Mouse (Mus musculus) left cerebral cortex, postnatal 36 days (tissue): Measurements from ENCODE around the gene Sorbs1. TPM values are rescaled to one million over a fixed set of nuclear protein-coding genes. Genes with fewer than 3 reads are reported as not detected.

Experiments
- DNase-seq, 2 experiments: peaks; one replicate each; pipeline ENCODE4 v3.0.0; 2021 to 2022; ENCODE audit warnings: low spot score in 2 of 2, mixed read lengths in 1 of 2
- intact Hi-C: fragments of 180-260 bp; cut with DNase I; formaldehyde crosslinking; loops from one replicate; pipeline ENCODE4 v1.15.1; 2025
- total RNA-seq, 2 experiments: library from RNA; stranded (reverse); gene quantifications; 2 replicates each; pipeline ENCODE4 v1.2.3; 2021

The Sorbs1 gene
- total RNA-seq, 2 experiments from 2014 or later, result 111 to 167 TPM

DNA sequence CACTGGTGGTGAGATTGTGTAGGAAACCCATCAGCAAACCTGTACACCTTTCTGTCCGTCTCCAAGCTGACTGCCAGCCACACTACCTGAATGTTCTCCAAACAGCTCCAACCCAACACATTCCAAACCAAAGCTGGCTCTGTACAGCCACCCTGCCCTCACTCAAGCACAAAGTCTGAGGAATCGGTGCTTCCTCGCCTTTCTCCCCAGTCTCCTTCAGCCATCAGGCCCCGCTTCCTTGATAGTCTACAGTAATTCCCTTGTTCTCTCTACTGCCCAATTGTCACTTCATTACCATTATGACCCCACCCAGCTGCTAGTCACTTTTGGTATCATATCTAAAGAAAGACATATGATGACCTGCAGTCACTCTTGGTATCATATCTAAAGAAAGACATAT is 180.5 kb downstream of the Sorbs1 start:
- intact Hi-C loops, result loop anchor here (10.0 kb wide), 1 partner anchor 1348 kb away; no protein-coding TSS in a partner anchor
- DNase-seq, result no peak

DNA sequence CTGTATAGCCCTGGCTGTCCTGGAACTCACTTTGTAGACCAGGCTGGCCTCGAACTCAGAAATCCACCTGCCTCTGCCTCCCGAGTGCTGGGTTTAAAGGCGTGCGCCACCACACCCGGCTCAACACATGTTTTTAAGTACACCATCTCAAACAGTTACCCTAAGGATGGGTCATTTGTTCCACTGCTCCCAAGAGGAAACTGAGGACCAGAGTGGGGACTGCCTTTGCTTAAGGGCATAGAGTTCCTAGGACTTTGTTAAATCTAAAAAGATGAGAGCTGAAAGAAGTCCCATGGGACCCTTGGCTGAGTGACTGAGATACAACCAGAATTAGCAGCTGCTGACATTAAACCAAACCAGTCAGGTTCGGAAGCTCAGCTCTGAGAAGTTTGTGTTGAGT is 181.3 kb downstream of the Sorbs1 start:
- DNase-seq, result no peak
- intact Hi-C loops, result loop anchor here (10.0 kb wide), 1 partner anchor 1348 kb away; no protein-coding TSS in a partner anchor

DNA sequence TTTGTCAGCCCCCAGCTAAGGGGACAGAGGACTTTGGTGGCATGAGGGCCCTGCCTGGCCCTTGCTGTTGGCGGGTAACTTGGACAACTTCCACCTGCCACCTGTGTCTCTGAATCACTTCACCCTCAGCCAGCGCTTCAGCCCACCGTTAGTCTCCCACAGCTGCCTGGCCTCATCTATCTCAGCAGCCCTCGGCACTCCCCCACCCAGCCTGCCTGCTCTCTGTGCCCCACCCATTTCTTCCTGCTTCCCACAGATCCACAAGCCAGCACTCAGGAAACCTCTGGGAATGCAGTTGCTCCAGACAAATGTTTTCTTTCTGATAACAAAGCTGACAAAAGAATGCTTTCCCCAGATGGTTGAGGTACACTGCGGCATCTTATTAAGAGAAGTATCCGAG is 181.7 kb downstream of the Sorbs1 start:
- intact Hi-C loops, result loop anchor here (10.0 kb wide), 1 partner anchor 1347 kb away; no protein-coding TSS in a partner anchor
- DNase-seq, result no peak

DNA sequence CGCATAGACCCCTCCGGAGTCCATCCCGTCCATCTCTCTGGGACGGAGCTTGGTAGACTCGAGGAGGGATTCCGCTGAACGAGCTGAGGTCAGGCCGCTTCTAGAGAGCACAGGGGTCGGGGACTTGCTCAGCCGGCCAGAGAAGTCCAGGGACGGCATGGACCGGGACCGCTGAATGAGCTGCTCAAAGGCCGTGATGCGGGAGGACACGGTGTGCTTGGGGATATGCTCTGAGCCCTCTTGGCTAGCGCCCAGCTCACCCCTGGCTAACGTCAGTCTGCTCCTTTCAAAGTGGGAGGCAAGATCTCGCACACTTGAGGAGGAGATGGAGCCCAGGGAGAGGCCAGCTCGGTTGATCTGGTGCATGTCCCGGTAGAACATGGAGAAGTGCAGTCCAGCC is 187.5 kb downstream of the Sorbs1 start:
- intact Hi-C loops, result no loop called here
- DNase-seq, result no peak

DNA sequence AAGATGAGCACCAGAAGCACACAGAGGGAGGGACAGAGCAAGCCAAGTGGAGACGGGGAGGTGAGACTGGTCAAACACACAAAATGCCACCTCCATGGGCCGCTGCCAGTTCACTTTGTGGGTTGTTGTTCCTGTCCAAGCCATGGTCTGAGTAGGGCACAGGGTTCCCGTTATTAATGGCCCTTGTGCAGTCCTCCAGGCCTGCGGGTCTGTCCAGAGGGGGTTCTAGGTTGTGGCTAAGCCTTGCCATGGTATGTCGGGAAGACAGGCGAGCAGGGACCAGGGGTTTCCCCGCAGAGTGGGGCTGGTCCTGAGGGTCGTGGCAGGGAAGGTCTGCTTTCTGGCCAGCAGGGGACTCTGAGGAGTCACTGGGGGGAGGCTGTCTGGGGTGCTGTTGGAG is 188.2 kb downstream of the Sorbs1 start:
- intact Hi-C loops, result no loop called here
- no peak for DNase-seq

DNA sequence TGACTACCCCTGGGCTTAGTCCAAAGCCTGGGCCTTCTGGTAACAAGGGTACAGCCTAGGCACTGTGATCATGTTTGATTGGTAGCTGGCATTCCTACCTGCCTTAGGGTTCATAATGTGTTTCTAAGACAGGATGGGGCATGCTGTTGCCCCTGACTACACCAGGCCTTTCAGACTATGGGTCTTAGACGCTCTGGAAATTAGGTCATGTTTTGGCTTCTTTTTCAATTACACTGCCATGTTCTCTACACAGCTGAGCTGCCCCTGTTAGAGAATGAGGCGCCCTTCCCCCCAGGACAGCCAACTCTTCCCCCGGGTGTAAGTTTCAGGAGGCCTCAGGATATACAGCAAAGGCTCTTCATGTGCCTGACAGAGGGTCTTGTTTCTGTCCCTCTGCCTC is 191.4 kb downstream of the Sorbs1 start:
- intact Hi-C loops, result no loop called here
- no peak for DNase-seq

DNA sequence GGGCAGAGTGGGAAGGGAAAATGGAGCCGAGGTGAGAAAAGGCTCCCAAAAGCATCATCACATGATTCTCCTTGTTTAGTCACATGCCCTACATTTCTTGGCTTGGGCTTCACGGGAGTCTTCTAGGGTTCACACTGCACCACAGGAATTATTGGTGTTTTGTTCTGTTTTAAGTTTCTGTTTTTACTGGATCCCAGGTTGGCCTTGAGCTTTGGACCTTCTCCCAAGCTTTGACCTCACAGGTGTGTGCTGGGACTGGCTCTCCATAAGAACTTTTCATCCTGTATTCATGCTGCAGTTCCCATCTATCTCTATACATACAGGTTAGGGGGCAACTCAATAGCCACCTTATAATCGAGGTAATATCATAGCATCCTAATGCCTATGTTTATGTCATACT is 194.4 kb downstream of the Sorbs1 start:
- DNase-seq, result no peak
- intact Hi-C loops, result no loop called here

DNA sequence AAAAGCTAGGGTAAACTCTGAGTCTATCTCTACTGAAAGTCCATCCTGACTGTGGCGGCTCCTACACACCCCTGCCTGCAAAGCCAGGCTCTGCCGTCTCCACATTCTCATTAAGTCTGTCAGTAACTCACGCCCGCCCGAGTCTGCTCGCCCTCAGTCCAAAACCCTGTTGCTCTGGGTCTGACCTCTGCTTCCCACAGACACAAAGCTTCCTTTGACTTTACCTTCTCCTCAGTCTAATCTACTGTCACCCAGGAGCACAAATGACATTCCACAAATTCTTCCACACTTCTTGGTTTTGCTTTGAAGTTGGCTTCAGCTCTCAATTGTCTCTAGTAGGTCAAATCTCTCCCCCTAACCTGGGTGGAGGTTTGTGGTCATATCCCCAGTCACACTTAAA is 195.1 kb downstream of the Sorbs1 start:
- intact Hi-C loops, result no loop called here

DNA sequence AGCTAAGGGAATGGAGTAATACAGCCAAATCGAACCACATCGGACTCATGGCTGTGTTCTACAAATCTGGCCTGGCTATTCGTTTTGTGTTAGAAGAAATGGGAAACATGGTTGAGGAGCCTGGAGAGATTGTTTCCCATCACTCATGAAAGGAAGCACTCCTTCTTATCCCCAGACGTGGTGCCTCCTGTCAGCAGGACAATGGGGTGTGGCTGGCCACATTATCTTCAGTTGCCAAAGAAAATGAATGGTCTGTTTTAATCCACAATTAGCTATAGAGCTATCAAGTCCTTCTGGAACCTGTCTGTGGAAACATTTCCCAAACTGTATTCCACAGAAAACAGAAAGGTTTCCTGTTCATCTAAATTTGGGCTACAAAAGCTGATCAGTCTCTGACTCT is 196.6 kb downstream of the Sorbs1 start:
- intact Hi-C loops, result no loop called here
- DNase-seq, result no peak

More for the DNA sequence above, 195.1 kb downstream of the Sorbs1 start:
- no peak for DNase-seq

DNA sequence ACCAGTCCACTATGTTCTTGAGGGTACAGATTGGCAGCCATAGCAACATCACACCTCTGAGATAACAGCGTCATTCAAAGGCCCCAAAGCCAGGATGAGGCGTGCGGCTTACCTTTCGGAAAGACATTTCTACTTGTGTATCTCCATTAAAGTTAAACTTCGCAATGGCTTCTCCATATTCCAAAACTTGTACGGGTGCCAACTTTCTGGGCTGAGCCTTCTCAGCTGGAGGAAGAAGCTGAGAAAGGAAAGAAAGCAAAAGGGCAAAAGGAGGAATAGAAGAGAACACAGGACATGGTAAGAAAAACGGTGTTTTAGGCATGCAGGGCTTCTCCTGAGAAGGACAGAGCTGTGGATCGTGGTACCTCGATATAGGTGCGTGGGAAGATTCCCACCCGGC is 199.3 kb downstream of the Sorbs1 start:
- no peak for DNase-seq
- intact Hi-C loops, result no loop called here

DNA sequence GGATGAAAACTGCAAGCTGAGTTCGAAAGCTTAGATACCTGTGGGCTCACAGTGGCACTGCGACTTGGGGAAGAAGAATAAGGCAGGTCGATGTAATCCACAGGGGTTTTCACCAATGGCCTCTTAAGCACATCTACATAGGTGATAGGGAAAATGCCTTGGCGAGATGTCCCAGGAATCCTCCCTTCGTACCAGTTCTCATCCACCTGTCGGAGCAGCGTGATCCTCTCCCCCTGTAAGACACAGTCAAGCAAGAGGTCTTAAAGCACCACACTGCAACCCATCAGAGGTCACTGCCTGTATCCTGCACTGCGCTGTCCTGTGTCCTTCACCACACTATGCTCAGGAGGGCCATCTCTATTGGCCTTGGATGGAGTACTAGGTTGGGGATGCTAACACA is 201.9 kb downstream of the Sorbs1 start:
- intact Hi-C loops, result no loop called here
- DNase-seq, result no peak

DNA sequence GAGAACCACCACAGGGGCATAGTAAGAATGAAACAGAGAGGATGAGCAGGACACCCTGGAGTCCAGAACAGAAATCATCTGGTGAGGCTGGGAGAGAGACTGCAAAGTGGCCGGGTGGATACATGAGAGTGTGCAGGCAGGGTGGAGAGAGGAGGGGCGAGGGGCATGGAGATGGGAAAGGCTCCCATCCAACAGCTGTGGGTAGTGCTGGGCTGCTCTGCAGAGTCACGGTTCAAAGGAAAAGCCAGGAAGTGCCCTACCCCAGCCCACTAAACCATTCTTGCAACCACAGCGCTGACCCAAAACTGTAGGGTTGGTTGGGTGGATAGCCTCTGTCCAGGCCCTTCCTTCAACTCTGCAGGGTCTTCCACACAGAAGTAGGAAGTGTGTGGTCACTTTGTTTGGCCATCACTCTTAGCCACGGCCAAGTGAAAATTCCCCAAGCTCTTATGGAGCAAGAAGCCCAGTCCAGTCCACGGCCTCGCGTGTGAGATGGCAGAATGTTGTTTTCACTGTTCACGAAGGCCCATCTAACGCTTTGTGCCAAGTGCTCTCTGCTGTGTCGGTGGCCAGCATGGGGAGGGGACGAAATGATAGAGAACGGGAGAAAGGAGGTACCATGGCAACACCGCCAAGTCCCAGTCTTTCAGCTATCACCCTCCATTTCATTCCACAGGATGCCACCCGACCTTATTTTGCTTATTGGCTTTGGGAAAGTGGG is 203.0 kb downstream of the Sorbs1 start:
- no peak for DNase-seq
- intact Hi-C loops, result no loop called here

DNA sequence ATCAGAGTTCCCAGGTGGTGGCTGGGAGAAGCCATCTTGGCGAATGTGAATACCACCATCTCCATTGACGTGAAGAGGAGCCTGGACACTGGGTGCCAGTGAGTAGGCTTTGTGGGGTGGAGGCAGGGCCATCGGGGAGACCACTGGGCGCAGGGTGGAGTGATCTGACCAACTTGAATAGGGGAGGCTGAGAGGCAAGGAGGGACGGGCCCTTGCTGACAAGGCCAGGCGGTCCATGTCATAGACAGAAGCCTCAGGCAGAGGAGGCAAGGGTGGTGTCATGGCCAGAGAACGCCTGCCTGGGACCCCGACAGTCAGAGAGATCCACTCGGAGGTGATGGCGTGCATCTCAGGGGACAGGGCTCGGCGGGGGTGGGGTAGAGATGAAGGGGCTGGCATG is 203.7 kb downstream of the Sorbs1 start:
- intact Hi-C loops, result no loop called here
- DNase-seq, result no peak

DNA sequence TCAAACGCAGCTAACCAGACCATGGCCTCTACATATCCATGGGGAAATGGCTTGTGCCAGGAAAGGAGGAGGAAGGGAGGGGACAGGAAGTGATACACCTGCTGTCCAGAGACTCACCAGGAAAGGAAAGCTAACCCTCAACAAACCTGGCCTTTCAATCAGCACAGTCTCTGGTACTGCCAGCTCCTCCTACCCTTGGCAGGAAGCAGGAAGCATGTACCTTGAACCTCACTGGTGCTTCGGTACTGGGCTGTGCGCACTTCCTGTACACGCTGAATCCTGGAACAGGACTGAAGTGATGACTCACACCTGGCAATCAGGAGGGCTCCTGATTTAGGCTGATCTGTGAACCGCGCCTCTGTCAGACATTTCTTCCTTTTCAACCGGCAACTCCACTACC is 206.0 kb downstream of the Sorbs1 start:
- intact Hi-C loops, result no loop called here
- DNase-seq, result no peak

DNA sequence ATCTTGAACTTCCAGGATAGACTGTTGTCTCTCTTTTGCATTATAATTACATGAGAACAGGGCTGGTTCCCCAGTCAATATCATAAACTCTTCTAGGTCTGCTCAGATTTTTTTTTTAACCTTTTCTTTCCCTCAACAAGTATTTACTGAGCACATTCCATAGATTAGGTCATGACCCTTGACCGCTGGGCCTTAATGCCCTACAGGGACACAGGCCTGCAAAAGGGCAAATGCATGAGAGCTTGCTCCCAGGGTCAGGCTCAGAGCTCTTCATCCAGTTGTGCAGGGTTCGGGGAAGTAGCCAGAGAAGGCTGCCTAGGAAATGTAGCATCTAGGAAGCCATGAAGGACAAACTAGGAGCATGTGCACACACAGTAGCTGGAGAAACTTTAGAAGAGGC is 206.9 kb downstream of the Sorbs1 start:
- intact Hi-C loops, result no loop called here

DNA sequence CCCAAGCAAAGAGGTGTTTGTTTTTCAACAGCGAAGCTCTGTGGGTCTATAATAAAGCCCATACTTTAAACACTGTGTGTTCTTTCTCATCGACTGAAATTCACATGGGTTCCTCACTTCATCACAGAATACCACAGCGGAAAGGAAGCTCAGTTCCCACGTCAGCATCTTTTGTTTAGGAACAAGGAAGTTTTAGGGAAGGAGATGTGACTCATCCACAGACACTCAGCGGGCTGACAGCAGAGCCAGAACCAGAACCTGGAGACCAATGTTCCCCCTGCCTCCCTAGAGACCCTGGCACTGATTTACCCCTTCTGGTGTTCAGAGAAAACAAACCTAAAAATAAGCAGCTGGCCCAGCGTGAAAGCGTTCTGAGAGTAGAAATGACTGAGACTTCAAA is 208.1 kb downstream of the Sorbs1 start:
- DNase-seq, result no peak
- intact Hi-C loops, result no loop called here

More for the DNA sequence above, 206.9 kb downstream of the Sorbs1 start:
- DNase-seq, result no peak

DNA sequence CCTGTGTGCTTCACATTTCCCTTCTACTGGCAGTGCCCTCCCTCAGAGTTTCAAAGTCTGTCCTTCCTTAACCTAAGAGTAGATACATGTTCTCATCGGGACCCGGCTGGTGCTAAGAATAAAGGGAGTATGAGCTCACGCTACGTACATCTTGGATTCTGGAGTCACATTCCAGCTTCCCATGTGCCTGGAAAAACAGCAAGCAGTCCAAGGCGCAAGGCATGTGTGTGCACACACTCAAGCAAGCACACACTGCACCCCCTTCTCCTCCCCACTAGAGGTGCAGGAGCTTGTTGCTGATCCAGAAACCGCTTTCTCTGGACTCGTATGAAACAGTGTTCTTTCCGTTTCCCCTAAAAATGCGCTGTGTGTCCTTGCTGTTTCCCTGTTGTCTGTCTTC is 210.7 kb downstream of the Sorbs1 start:
- intact Hi-C loops, result no loop called here
- peak; percentile 51 to 66 for DNase-seq

DNA sequence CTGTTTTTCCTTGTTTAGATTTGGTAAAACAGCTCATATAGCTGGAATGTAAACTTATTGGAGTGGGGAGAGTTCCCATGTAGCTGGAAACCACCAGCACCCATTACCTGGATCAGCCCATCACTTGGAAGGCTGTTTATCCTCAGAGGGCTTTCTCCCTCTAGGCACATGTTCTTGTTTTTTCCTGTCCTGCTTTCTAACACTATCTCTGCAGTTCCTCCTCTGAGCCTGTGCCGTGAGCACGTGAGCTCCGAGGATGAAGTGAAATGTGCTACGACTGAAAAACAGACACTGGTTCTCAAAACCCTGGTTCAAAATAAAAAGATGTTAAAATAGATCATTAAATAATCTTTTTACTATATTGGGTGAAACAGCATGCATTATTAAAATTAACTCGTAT is 211.1 kb downstream of the Sorbs1 start:
- no peak for DNase-seq
- intact Hi-C loops, result no loop called here

DNA sequence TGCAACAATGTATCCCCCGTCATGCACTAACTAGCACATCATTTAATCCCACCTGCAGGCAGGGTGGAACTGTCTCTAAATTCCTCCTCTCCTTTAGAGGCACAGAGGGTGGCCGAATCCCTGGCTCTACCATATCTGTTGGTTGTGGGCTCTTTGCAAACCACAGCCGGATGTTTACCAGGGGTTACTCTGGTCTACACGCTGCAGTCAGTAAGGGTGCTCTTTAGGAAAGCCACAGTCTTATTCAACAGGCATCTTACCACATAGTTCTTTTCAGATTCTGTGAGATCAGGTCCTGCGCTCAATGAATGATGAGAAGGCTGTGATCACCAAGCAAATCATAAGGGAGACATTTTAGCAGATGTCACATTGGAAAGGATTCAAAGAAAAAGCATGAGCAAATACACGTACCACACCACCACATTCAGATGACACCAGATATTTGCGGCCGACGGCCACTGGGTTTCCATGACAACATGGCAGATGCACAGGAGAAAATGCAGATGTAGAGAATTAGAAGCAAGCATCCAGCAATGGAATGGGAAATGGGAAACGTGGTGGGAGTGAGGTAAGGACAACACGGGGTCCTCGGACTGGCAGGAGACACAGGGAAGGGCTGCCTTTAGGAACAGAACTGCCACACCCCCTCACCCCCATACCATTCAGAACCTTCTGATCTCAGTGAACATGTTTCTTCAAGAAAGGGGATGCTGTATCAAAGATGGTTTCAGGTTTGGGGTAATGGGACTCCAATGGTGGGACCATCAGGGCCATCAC is 213.4 kb downstream of the Sorbs1 start:
- DNase-seq, result peak; percentile 63 to 71
- intact Hi-C loops, result no loop called here

DNA sequence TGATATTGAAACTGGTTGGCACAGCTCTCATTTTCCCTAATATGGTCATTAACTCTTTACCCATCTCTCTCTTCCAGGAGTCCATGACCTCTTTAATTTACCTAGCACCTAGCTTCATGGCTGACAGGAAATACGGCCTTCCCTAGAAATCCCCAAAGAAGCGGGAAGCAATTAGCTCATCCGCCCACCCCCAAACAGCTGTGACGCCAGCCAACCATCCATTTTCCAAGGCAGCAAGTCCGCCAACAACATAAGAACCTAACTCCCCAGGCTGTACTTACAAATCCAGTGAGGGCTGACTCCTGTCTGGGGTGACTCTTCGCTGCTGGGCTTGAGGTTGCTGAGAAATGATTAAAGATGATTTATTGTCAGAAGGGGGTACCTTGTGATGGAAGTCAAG is 214.4 kb downstream of the Sorbs1 start:
- intact Hi-C loops, result no loop called here
- DNase-seq, result peak; percentile 47 to 55

DNA sequence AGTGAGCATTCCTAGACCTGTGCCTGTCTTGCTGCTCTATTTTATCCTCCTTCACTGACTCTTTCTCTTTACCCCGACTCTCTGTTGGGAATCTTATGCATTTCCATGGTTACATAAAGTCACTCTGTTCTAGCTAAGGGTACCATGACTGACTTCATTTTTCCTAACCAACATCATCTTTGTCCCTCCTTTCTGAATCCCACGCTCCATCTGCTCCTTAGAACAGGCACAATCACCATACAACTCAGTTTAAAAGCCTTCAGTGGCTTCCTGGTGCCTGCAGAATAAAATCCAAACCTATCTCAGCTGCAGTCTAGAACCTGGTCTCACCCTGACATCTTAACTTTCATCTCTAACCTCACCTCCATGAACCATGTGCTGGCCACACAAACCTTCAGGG is 215.0 kb downstream of the Sorbs1 start:
- DNase-seq, result peak; percentile 65 to 66
- intact Hi-C loops, result no loop called here
